Mouse (Mus musculus) mouse trophoblast stem cell (cell line): ENCODE measurements around the gene Themis.

Experiments
- in situ Hi-C, 2 experiments: fragments of 300-500 bp; cut with MseI, MboI; formaldehyde crosslinking; loops; 2 replicates in 1 of 2; 3 replicates in 1 of 2; pipeline ENCODE4 v1.15.1; 2025

Gene Themis

GRCm38 (mm10) chr10:28799469-28799868, 131.3 kb downstream of the Themis start:
- in situ Hi-C loops = no loop called here

GRCm38 (mm10) chr10:28805160-28805559, 137.0 kb downstream of the Themis start:
- in situ Hi-C loops = no loop called here

GRCm38 (mm10) chr10:28811928-28812570, 143.9 kb downstream of the Themis start:
- in situ Hi-C loops = no loop called here

- in situ Hi-C loops = no loop called here
Measured at GRCm38 (mm10) chr10:28812571-28812936, 144.4 kb downstream of the Themis start.

GRCm38 (mm10) chr10:28816160-28816559, 148.0 kb downstream of the Themis start:
- in situ Hi-C loops = no loop called here

- in situ Hi-C loops = no loop called here
Measured at GRCm38 (mm10) chr10:28822320-28822719, 154.2 kb downstream of the Themis start.

GRCm38 (mm10) chr10:28842605-28843004, 174.4 kb downstream of the Themis start:
- in situ Hi-C loops = loop anchor here in 1 of 2 experiments (25.0 kb wide), 1 partner anchor 355 kb away; no protein-coding TSS in a partner anchor

GRCm38 (mm10) chr10:28843755-28844717, 175.9 kb downstream of the Themis start:
- in situ Hi-C loops = loop anchor here in 1 of 2 experiments (25.0 kb wide), 1 partner anchor 357 kb away; no protein-coding TSS in a partner anchor

- in situ Hi-C loops = no loop called here
Measured at GRCm38 (mm10) chr10:28856154-28856553, 188.0 kb downstream of the Themis start.

- in situ Hi-C loops = no loop called here
Measured at GRCm38 (mm10) chr10:28870580-28871354, 202.6 kb downstream of the Themis start.

- in situ Hi-C loops = no loop called here
Measured at GRCm38 (mm10) chr10:28874605-28875004, 206.4 kb downstream of the Themis start.

- in situ Hi-C loops = no loop called here
Measured at GRCm38 (mm10) chr10:28887643-28888042, 219.5 kb downstream of the Themis start.

- in situ Hi-C loops = no loop called here
Measured at GRCm38 (mm10) chr10:28890886-28891285, 222.7 kb downstream of the Themis start.

GRCm38 (mm10) chr10:28898351-28898750, 230.2 kb downstream of the Themis start:
- in situ Hi-C loops = no loop called here
